Mouse (Mus musculus) testis, adult 2 months (tissue): ENCODE results near the gene Vezt. TPM values are rescaled to one million over a fixed set of nuclear protein-coding genes. Genes with fewer than 3 reads are reported as not detected.

Experiments used
- H3K27ac ChIP-seq: fragments of 200-500 bp; 2 replicates; pipeline ENCODE4 v1.5.1; 2012; ENCODE audit warnings: low read depth, low read length; ENCODE audit not compliant: control insufficient read depth, insufficient read depth
- H3K27me3 ChIP-seq: fragments of 200-500 bp; 2 replicates; pipeline ENCODE4 v1.6.1; 2012; ENCODE audit warnings: mild to moderate bottlenecking, low read length, moderate library complexity; ENCODE audit not compliant: control insufficient read depth, insufficient read depth
- H3K36me3 ChIP-seq: fragments of 200-500 bp; 2 replicates; pipeline ENCODE4 v1.6.1; 2012; ENCODE audit warnings: mild to moderate bottlenecking, low read length; ENCODE audit not compliant: control insufficient read depth, insufficient read depth
- H3K4me1 ChIP-seq: fragments of 200-500 bp; 2 replicates; pipeline ENCODE4 v1.6.1; 2012; ENCODE audit warnings: low read length; ENCODE audit not compliant: control insufficient read depth, insufficient read depth
- H3K4me3 ChIP-seq: fragments of 200-500 bp; 2 replicates; pipeline ENCODE4 v1.5.1; 2012; ENCODE audit warnings: low read depth, mild to moderate bottlenecking, low read length, moderate library complexity, mixed read lengths; ENCODE audit not compliant: control insufficient read depth
- CTCF ChIP-seq: fragments of 200-500 bp; IDR thresholded peaks from 2 replicates; pipeline ENCODE4 v1.5.1; 2012; ENCODE audit warnings: low read depth, mild to moderate bottlenecking, inconsistent platforms, low read length, moderate library complexity; ENCODE audit not compliant: control insufficient read depth, insufficient read depth, insufficient replicate concordance
- POLR2A ChIP-seq: fragments of 200-500 bp; IDR thresholded peaks from 2 replicates; pipeline ENCODE4 v1.6.1; 2012; ENCODE audit warnings: low read depth, mild to moderate bottlenecking, inconsistent platforms, low read length, moderate library complexity; ENCODE audit not compliant: control insufficient read depth
- polyA plus RNA-seq: library from polyadenylated mRNA; depleted of rRNA; stranded (reverse); fragments of >200 nt; gene quantifications from 2 replicates; pipeline ENCODE4 v1.2.3, GENCODE M21; 2012

Vezt gene
- polyA plus RNA-seq, 1 experiment, result 33.7 TPM

DNA sequence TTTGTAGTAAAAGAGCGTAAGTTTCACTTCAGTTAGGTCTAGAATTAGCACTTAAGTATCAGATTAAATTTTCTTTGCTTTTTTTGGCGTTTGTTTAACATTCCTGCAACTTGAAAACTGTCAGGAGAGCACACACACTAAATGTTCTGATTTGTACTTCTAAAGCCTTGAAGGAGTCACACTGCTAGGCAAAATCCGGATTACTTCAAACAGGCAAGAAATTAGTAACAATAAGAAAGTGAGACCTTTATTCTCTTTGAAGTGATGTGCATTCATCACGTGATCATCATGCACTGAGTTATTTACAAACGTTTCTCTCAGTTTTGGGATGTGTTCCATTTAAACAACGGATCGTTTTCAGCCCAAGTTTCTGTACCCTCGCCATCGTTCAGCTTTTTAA lies 1.6 kb upstream of the Vezt start:
- TF ChIP-seq POLR2A (no peak), CTCF (no peak)
- Histone ChIP-seq H3K4me3 (no peak overlapping the region), H3K27ac (no peak overlapping the region), H3K27me3 (no peaks in the 10 kb centered on the region), H3K36me3 (no peaks in the 10 kb centered on the region), H3K4me1 (no peaks in the 10 kb centered on the region; the same call in 1 of the 2 replicates)

DNA sequence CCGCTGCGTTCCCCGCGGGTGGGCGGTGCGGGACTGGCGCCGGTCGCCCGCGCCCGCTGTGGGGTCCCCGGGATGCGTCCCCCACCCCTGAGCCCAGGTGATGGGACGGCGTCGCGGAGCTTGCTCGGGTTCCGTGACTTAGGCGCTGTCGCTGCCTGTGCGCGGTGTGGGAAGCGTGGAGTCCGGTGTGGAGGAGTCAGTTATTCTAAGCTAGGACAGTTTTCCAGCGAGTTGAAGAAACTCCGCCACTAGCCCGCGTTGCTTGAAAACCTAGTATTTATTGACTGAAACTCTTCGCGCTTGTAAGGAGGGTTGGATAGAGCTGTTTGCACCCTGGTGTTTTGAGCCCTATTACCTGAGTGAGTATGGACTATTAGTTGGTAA lies 750 bp upstream of the Vezt start:
- Histone ChIP-seq H3K4me3 (peak overlapping the region; percentile 94), H3K27me3 (no peaks in the 10 kb centered on the region), H3K4me1 (no peaks in the 10 kb centered on the region; the same call in 1 of the 2 replicates), H3K36me3 (no peaks in the 10 kb centered on the region), H3K27ac (peak overlapping the region; percentile 77)
- TF ChIP-seq CTCF (no peak), POLR2A (no peak; the same call in 1 of the 2 replicates)

DNA sequence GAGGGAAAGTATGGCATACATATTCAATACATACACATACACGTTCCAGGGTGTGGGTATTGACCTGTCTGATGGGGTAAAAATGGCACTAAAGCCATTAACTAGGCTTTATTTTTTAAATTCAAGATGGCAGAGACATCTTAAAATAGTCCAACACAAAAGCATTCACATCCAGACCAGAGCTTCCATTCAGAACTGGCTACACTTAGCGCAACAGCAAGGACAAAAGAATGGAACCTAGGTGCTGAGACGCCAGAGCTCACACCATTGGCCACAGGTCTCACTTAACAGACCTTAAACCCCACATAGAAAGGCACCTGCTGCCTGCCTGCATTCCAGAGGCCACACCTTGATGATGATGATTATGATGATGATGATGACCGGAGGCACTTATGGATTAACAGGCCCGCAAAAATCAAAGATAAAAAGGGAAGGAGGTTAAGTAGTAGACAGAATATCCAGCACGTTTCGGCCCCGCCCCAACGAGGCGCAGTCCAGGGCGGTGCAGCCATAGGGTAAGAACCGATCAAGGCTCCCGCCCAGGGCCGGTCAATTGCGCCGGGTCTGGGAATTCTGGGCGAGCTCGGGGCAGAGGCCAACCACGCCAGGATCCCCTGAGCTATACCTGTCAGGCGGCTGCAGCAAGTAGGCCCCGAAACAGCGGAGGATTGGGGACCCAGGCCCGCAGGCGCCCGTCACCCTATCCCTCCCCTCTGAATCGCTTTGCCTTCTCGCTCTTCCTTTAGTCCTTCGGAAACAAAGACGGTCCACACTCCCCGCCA lies 550 bp downstream of the Vezt start:
- Histone ChIP-seq H3K4me3 (peak overlapping the region; percentile 94), H3K36me3 (no peaks in the 10 kb centered on the region), H3K27me3 (no peaks in the 10 kb centered on the region), H3K4me1 (no peaks in the 10 kb centered on the region; the same call in 1 of the 2 replicates), H3K27ac (peak overlapping the region; percentile 37)
- no peak for TF ChIP-seq CTCF
- no peak for TF ChIP-seq POLR2A

DNA sequence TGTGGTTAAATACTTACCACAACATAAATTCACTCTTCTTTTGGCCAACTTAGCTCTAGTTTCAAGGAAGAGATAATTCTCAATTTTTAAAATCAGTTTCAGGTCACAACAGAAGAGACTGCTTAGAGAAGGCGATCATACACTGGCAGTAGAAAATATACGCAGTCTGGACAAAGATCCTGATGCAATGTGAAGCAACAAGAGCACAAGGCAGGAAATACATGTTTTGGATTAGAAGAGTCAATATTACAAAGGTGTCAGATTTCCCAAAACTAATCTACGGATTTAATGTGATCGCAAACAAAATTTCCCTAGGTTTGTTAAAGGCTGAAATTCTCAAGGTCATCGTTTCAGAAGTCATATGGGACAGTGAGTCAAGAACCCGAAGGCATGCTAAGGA lies 4.5 kb downstream of the Vezt start:
- TF ChIP-seq POLR2A (no peak), CTCF (no peak)
- no peak overlapping the region for H3K4me3 ChIP-seq
- H3K4me1 ChIP-seq, result no peaks in the 10 kb centered on the region
- H3K27me3 ChIP-seq, result no peaks in the 10 kb centered on the region
- no peak overlapping the region for H3K27ac ChIP-seq
- no peaks in the 10 kb centered on the region for H3K36me3 ChIP-seq

DNA sequence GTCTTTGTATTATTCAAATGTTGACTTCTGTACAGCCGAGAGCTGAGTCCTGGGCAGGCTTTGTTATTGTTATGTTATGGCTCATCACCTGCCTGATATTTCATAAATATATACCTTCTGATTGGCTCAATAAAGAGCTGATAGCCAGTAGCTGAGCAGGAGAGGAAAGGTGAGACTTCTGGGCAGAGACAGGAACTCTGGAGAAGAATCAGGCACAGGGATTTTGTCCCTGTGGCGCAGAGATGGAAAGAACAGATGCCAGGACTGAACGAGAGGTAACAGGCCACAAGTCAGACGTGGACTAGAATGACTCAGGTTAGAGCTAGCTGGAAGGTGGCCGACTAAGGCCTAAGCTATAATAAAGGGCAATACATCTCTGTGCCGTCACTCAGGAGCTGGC lies 7.1 kb downstream of the Vezt start:
- TF ChIP-seq CTCF, result no peak
- TF ChIP-seq POLR2A, result no peak
- Histone ChIP-seq H3K27ac (no peak overlapping the region), H3K27me3 (no peaks in the 10 kb centered on the region), H3K4me3 (no peak overlapping the region), H3K4me1 (no peaks in the 10 kb centered on the region), H3K36me3 (no peaks in the 10 kb centered on the region)

DNA sequence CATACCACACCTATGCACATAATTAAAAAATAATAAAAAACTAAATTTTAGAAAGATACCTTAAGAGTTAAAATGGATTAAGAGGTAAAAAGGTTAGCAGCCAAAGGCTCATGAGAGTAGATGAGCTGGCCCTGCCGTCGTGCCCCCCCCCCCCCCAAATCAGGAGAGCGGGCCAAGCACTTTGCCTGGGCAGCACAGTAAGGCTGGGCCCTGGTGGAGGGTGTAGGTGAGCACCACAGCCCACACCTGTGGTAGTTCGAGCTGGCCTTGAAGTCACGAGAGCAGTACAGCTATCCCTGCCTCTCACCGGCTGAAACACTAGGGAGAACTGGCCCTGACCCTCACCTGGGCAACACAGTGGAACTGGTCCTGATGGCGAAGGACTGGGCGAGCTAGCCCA lies 10.5 kb downstream of the Vezt start:
- TF ChIP-seq POLR2A (no peak), CTCF (no peak)
- Histone ChIP-seq H3K36me3 (no peaks in the 10 kb centered on the region), H3K27me3 (no peaks in the 10 kb centered on the region)

DNA sequence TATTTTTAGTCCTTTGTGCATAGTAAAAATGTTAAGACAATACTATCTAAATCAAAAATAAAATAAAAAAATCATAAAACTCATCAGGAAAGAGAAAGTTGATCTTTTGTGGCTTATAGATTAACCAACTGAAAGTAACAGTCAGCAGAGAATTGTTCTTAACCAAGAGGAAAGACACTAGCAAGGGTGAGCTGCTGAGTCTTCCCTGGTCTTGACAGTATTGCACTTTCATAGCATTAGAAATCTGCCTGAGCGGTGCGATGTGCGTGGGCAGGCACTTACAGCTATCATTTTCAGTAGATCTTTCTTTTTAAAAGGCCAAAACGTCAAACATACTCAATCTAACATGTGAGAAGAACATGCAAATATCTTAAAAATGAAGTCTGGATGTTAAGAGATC lies 14.6 kb downstream of the Vezt start:
- Histone ChIP-seq H3K4me3 (no peak overlapping the region), H3K27ac (no peak overlapping the region), H3K27me3 (no peaks in the 10 kb centered on the region), H3K36me3 (no peaks in the 10 kb centered on the region), H3K4me1 (no peaks in the 10 kb centered on the region)
- no peak for TF ChIP-seq POLR2A
- no peak for TF ChIP-seq CTCF

More for the DNA sequence above, 10.5 kb downstream of the Vezt start:
- H3K27ac ChIP-seq, result no peak overlapping the region
- H3K4me3 ChIP-seq, result no peak overlapping the region
- no peaks in the 10 kb centered on the region for H3K4me1 ChIP-seq

DNA sequence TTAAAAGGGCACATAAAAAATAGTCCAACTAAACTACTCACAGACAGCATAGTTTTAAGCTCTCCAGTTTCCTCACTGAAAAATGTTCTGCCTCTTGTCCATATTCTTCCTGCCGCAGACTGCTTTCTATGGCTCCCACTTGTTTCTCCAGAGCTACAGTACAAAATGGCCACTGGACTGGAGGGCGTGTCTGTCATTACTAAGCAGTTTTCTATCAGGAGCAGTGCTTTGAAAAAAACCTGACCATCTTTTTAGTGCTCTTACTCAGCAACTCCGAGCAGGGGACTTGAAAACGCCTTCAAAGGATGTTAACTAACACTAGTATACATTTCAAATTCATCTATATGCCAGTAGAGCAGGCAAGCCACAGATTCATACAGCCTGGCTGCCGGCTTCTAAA lies 15.0 kb downstream of the Vezt start:
- TF ChIP-seq CTCF, result no peak
- no peak for TF ChIP-seq POLR2A
- Histone ChIP-seq H3K27ac (no peak overlapping the region), H3K4me1 (no peaks in the 10 kb centered on the region)

More for the DNA sequence above, 15.0 kb downstream of the Vezt start:
- no peaks in the 10 kb centered on the region for H3K36me3 ChIP-seq
- no peaks in the 10 kb centered on the region for H3K27me3 ChIP-seq
- H3K4me3 ChIP-seq, result no peak overlapping the region
